Mouse (Mus musculus): Measurements from ENCODE around the gene Mlkl. TPM values are rescaled to one million over a fixed set of nuclear protein-coding genes. Genes with fewer than 3 reads are reported as not detected.
"Not testable (repeated sequence)": the region's sequence is repeated elsewhere in the genome, so short reads cannot be mapped to it uniquely, and the experiment has no call there.

Gene Mlkl
- polyA plus RNA-seq, 1 experiment from 2014 or later: 1.8 TPM

DNA sequence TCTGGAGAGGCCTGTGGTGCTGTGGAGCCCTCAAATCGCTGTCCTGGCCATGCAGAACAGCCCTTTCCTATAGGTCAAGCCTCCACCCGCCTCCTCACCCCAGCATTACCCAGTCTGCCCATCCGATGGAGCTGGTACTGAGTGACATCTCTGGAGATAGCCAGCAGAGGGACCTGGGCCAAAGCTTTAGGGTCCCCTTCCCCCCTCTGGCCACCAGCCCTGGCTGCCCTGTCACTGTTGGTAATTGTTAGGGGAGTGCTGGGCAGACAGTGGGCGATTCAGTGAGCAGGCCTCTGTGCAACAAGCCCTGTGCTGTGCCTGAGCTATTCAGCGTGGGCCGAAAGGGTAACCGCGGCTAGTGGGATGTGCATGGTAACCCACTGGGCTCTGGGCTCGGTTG is 15.5 kb upstream of the Mlkl start:
- H3K9me3 ChIP-seq (replicated peaks): no peaks in the 10 kb centered on the region
- no peak overlapping the region for H3K27ac ChIP-seq
- ATAC-seq (replicated peaks; ENCODE audit: low FRiP score): no peak
- H3K9ac ChIP-seq: no peak overlapping the region
- no peaks in the 10 kb centered on the region for H3K4me1 ChIP-seq
- 87% methylated on average over 9 of the region's 9 CpGs for WGBS
- no peak overlapping the region for H3K4me3 ChIP-seq (replicated peaks)
- H3K27me3 ChIP-seq: no peaks in the 10 kb centered on the region; the same call in 1 of the 2 replicates
- no peak overlapping the region for H3K4me2 ChIP-seq
- no peaks in the 10 kb centered on the region for H3K36me3 ChIP-seq

DNA sequence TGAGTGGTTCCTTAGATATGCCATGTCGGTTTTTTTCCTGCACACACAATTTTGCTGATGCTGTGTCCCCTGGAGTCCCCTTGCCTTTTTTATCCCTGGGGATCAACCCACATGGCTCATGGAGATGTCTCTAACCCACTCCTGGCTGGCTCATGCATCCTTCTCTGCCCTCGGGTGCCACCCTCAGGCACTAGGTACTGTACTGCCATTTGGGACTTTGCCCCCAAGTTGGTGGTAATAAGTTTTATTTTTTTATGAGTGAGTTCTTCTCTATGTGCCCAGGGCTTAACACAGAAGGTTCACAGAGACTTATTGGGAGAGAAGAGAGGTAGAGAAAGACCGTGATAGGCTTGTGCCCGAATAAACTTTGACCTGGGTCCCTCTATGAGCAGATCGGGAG is 14.3 kb upstream of the Mlkl start:
- ATAC-seq (replicated peaks; ENCODE audit: low FRiP score): no peak
- WGBS: 90% methylated on average over 5 of the region's 5 CpGs
- no peaks in the 10 kb centered on the region for H3K36me3 ChIP-seq

DNA sequence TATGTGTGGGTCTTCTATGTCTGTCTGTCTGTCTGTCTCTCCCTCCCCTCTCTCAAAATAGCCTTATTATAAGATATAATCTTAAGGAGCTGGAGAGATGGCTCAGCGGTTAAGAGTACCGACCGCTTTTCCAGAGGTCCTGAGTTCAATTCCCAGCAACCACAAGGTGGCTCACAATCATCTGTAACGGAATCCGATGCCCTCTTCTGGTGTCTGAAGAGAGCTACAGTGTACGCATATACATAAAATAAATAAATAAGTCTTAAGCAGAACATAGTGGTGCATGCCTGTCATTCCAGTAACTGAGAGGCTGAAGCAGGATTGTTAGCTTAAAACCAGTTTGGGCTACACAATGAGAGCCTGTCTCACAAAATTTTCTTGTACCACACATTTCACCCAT is 12.6 kb upstream of the Mlkl start:
- H3K36me3 ChIP-seq: no peaks in the 10 kb centered on the region
- H3K9me3 ChIP-seq (replicated peaks): no peaks in the 10 kb centered on the region
- no peaks in the 10 kb centered on the region for H3K4me1 ChIP-seq
- ATAC-seq (replicated peaks; ENCODE audit: low FRiP score): no peak
- no peaks in the 10 kb centered on the region for H3K27me3 ChIP-seq
- H3K27ac ChIP-seq: no peak overlapping the region
- no peak overlapping the region for H3K4me2 ChIP-seq
- H3K4me3 ChIP-seq (replicated peaks): no peak overlapping the region
- WGBS: 85% methylated on average over 6 of the region's 6 CpGs
- H3K9ac ChIP-seq: no peak overlapping the region

More for the DNA sequence above, 14.3 kb upstream of the Mlkl start:
- H3K9me3 ChIP-seq (replicated peaks): no peaks in the 10 kb centered on the region
- H3K9ac ChIP-seq: no peak overlapping the region
- no peaks in the 10 kb centered on the region for H3K4me1 ChIP-seq
- no peak overlapping the region for H3K4me3 ChIP-seq (replicated peaks)
- no peak overlapping the region for H3K4me2 ChIP-seq
- no peaks in the 10 kb centered on the region; the same call in 1 of the 2 replicates for H3K27me3 ChIP-seq
- H3K27ac ChIP-seq: no peak overlapping the region

DNA sequence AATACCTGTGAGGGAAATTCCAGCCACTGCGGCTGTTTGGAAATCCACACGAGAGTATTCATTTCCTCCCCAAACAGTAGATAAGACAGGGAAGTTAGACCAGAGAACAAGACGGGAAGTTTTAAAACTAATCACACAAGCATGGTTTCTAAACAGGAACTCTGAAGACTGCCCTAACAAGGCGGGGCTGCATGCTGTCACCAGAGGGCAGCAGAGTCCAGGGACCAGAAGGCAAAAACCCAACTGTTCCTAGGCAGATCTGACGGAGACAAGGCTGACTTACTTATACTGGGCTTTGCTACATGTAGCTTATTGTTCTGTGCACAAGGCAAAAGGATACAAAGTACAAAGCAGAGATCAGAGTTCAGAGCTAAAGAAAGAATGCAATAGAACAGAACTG is 5.2 kb upstream of the Mlkl start:
- H3K4me3 ChIP-seq (replicated peaks): no peak overlapping the region
- ATAC-seq (replicated peaks; ENCODE audit: low FRiP score): no peak
- no peak overlapping the region for H3K9ac ChIP-seq
- H3K27me3 ChIP-seq: 0 out of 2 replicates have a peak, but pooled peaks cover 2% of the 10 kb centered on the region
- H3K27ac ChIP-seq: no peak overlapping the region
- peaks cover 3% of the 10 kb centered on the region for H3K4me1 ChIP-seq
- H3K36me3 ChIP-seq: no peaks in the 10 kb centered on the region
- no peak overlapping the region for H3K4me2 ChIP-seq
- 12% methylated on average over 5 of the region's 5 CpGs for WGBS
- no peaks in the 10 kb centered on the region for H3K9me3 ChIP-seq (replicated peaks)

DNA sequence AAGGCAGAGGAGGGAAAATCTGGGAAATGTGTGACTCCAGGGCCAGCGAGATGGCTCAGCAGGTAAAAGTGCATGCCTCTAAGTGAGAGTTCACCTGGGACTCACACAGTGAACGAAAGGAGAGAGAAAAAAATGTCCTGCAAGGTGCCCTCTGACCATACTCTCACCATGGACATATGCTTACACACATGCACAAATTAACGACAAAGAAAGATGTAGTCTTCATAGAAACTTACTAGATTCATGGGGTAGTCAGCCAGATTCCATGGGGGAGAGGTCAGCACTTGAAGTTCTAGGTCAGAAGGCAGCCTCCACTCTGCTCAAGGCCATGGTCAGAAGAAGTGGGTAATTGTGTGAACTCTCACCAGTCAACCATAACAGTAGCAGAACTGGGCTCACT is 2.2 kb upstream of the Mlkl start:
- H3K27ac ChIP-seq: no peak overlapping the region
- H3K4me3 ChIP-seq (replicated peaks): no peak overlapping the region
- H3K4me2 ChIP-seq: no peak overlapping the region
- H3K4me1 ChIP-seq: peaks cover 12% of the 10 kb centered on the region
- H3K27me3 ChIP-seq: 0 out of 2 replicates have a peak, but pooled peaks cover 2% of the 10 kb centered on the region
- no peaks in the 10 kb centered on the region for H3K9me3 ChIP-seq (replicated peaks)
- H3K36me3 ChIP-seq: no peaks in the 10 kb centered on the region
- WGBS: 70% methylated on average over 3 of the region's 3 CpGs
- ATAC-seq (replicated peaks; ENCODE audit: low FRiP score): no peak
- H3K9ac ChIP-seq: no peak overlapping the region

DNA sequence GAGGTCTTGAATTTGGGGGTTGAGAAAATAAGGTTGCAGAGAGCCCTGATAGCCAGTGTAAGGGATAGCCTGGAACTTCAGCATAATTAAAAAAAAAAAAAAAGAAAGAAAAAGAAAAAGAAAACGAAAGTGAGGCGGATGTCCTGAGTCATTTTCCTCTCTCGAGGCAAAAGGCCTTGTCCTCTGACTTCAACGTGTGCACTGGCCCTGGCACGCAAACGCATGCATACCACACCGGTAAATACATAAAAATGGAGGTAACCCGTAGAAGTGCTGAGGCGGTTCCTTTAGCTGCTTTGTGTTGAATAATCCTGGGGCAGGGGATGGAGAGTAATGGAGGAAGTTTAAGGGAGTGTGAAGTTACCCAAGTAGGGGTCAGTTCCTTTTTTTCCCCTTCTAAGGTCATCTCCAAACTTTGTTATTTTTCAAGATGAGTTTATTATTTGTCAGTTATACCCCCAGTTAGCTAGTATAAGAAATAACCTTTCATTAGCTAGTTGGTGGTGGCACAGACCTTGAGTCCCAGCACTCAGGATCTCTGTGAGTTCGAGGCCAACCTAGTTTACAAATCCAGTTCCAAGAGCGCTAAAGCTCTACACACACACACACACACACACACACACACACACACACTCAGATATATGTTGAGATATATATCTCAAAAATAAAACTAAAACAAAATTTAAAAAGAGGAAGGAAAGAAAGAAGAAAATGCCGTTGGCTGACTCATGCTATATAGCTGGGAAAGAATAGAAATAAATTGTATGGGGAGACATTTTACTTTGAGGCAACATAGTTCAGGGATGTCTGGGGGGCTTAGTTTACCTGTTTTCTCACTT is 612 bp upstream of the Mlkl start:
- Histone ChIP-seq H3K27me3 (0 out of 2 replicates have a peak, but pooled peaks cover 2% of the 10 kb centered on the region), H3K9me3 (replicated peaks) (no peaks in the 10 kb centered on the region), H3K4me1 (peaks cover 12% of the 10 kb centered on the region), H3K27ac (no peak overlapping the region), H3K36me3 (no peaks in the 10 kb centered on the region), H3K4me2 (peak overlapping the region; percentile 92), H3K9ac (0 out of 2 replicates have a peak overlapping the region, but pooled peaks have one; percentile 44), H3K4me3 (replicated peaks) (peak overlapping the region; percentile 52)
- no peak for ATAC-seq (replicated peaks; ENCODE audit: low FRiP score)
- 42% methylated on average over 12 of the region's 12 CpGs for WGBS

DNA sequence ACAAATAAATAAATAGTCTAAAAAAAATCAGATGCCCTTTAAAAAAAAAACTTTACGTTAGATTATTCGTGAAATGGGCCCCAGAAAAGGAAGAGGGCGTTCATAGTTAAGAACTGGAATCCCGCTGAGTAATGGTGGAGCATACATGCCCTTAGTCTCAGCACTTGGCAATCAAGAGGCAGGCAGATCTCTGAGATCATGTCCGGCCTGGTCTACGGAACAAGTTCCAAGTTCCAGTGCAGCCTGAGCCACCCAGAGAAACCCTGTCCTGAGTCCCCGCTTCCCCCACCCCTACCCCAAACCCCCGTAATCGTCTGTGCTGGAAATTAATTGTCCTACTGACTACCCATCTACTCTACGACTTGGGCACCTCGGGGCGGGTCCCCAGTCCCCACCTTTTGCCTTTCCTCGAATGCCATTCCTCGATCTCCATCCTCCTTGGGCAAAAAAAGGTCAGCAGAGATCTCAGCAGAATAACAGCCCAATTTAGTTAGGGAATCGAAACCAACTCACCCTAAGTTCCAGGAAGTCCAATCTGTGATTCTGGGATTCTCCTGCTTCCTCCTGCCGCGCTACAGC is 577 bp downstream of the Mlkl start:
- ATAC-seq (replicated peaks; ENCODE audit: low FRiP score): no peak
- peak overlapping the region; percentile 52 for H3K4me3 ChIP-seq (replicated peaks)
- H3K4me2 ChIP-seq: peak overlapping the region; percentile 92
- no peak overlapping the region for H3K27ac ChIP-seq
- 0 out of 2 replicates have a peak, but pooled peaks cover 2% of the 10 kb centered on the region for H3K27me3 ChIP-seq
- H3K9me3 ChIP-seq (replicated peaks): no peaks in the 10 kb centered on the region
- H3K4me1 ChIP-seq: peaks cover 12% of the 10 kb centered on the region
- H3K9ac ChIP-seq: peak overlapping the region; percentile 44; the same call in 1 of the 2 replicates
- WGBS: 21% methylated on average over 17 of the region's 17 CpGs
- H3K36me3 ChIP-seq: no peaks in the 10 kb centered on the region

DNA sequence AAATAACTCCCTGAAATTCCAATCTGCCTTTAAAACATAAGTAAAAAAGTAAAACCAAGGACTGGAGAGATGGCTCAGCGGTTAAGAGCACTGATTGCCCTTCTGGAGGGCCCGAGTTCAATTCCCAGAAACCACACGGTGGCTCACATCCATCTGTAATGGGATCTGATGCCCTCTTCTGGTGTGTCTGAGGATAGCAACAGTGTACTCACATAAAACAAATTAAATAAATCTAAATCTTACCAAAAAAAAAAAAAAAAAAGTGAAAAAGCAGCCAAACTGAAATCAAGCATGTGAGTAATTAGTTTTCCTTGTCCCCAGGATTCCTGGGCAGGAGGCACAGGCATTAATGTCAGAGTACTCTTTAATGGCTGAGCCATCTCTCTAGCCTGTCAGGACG is 1.3 kb downstream of the Mlkl start:
- 85% methylated on average over 4 of the region's 4 CpGs for WGBS
- ATAC-seq (replicated peaks; ENCODE audit: low FRiP score): no peak
- Histone ChIP-seq H3K27ac (no peak overlapping the region), H3K9me3 (replicated peaks) (no peaks in the 10 kb centered on the region), H3K9ac (no peak overlapping the region), H3K27me3 (0 out of 2 replicates have a peak, but pooled peaks cover 2% of the 10 kb centered on the region), H3K4me3 (replicated peaks) (no peak overlapping the region), H3K4me1 (peaks cover 12% of the 10 kb centered on the region), H3K36me3 (no peaks in the 10 kb centered on the region), H3K4me2 (no peak overlapping the region)

DNA sequence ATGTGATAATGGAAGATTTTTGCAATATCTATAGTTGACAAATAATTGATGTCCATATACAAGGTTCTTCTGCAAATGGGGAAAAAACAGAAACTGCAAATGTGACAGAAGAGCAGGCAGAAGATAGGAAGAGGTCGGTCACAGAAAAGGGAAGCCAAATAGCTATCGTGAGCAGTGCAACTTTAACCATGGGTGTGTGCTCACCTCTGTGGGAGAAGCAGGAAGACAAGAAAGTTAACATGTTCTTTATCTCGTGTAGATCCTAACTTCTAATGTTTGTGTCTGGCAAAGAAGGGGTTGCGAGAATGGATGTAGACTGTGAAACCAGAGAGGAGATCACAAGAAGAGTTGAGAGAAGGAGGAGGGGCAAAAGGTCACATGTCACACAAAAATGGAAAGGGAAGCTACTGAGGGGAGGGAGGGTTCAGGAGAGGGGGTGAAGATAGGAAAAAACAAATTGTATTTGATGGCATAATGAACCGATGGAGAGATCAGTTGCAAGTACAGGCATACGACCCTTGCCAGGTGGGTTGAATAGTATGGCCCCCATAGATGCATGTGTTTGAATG is 12.7 kb downstream of the Mlkl start:
- WGBS: 83% methylated on average over 6 of the region's 6 CpGs
- Histone ChIP-seq H3K27ac (no peak overlapping the region), H3K36me3 (no peaks in the 10 kb centered on the region), H3K4me1 (no peaks in the 10 kb centered on the region), H3K27me3 (no peaks in the 10 kb centered on the region), H3K9me3 (replicated peaks) (no peaks in the 10 kb centered on the region), H3K9ac (no peak overlapping the region), H3K4me2 (no peak overlapping the region), H3K4me3 (replicated peaks) (no peak overlapping the region)
- no peak for ATAC-seq (replicated peaks; ENCODE audit: low FRiP score)

DNA sequence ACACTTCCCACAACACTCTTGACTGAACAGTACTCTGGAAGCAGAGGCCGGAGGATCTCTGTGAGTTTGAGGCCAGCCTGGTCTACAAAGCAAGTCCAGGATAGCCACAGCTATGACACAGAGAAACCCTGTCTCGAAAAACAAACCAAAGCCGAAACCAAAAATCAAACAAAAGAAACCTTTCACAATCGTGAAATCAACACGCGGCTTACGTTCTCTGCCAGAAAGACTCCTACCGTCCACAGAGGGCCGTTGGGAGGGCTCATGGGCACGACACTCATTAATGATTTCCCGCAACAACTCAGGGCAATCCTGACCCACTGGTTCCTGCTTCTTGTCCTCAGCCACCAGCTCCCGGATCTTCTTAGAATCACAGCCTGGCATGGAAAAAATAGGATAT is 23.2 kb downstream of the Mlkl start:
- Histone ChIP-seq H3K36me3 (no peaks in the 10 kb centered on the region), H3K4me1 (no peaks in the 10 kb centered on the region), H3K4me2 (no peak overlapping the region), H3K9me3 (replicated peaks) (no peaks in the 10 kb centered on the region), H3K27me3 (no peaks in the 10 kb centered on the region), H3K27ac (no peak overlapping the region), H3K9ac (no peak overlapping the region), H3K4me3 (replicated peaks) (no peak overlapping the region)
- WGBS: 83% methylated on average over 12 of the region's 12 CpGs
- no peak for ATAC-seq (replicated peaks; ENCODE audit: low FRiP score)

DNA sequence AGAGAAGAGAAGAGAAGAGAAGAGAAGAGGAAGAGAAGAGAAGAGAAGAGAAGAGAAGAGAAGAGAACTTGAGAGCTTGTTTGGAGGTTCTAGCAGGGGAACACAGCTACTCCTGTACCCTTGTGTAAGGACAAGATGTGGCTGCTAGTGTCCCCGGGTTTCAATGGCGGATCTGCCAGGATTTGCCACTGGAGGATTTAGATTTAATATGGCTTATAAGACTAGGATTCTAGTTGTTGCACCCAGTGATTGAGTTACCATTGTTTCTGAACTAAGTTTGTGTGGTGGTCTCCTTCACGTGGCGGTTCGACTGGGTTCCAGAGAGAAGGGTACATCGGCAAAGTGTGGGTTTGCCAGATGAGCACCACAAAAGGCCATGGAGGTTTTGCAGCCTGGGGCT is 24.0 kb downstream of the Mlkl start:
- ATAC-seq (replicated peaks; ENCODE audit: low FRiP score); H3K27ac ChIP-seq; H3K9me3 ChIP-seq (replicated peaks); H3K27me3 ChIP-seq; H3K36me3 ChIP-seq; H3K4me1 ChIP-seq; H3K9ac ChIP-seq; H3K4me2 ChIP-seq; H3K4me3 ChIP-seq (replicated peaks): not testable (repeated sequence)
- 93% methylated on average over 6 of the region's 6 CpGs for WGBS

DNA sequence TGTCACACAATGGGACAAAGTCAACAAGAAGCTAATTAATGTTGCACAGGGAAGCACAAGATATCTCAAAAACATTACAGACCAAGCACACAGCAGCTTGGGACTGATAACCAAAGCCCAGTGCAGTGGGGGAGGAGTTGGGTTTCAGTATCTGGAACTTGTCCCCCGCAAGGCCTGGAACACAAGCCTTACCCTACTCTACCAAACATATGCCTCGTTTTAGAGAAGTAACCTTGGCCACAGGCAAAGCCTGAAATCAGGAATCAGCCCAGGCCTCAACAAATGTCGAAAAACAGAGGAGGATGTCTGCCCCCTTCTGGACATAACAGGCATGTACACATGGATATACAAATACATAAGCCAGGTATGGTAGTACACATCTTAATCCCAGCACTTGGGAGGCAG is 25.2 kb downstream of the Mlkl start:
- 79% methylated on average over 3 of the region's 3 CpGs for WGBS
- no peaks in the 10 kb centered on the region for H3K27me3 ChIP-seq
- H3K9ac ChIP-seq: no peak overlapping the region
- no peak overlapping the region for H3K27ac ChIP-seq
- no peaks in the 10 kb centered on the region for H3K36me3 ChIP-seq
- no peaks in the 10 kb centered on the region for H3K9me3 ChIP-seq (replicated peaks)
- no peak overlapping the region for H3K4me2 ChIP-seq
- H3K4me3 ChIP-seq (replicated peaks): no peak overlapping the region
- ATAC-seq (replicated peaks; ENCODE audit: low FRiP score): no peak
- H3K4me1 ChIP-seq: no peaks in the 10 kb centered on the region
